Mouse (Mus musculus): ENCODE measurements around the gene Edf1.

- no peak for TF ChIP-seq MAFK (IDR thresholded peaks at IDR 0.05; ENCODE audit: insufficient replicate concordance, low read length)
- no peak for TF ChIP-seq JUND (conservative IDR thresholded peaks at IDR 0.05; ENCODE audit: low read depth, low read length)
- no peak for TF ChIP-seq RCOR1 (conservative IDR thresholded peaks at IDR 0.05; ENCODE audit: low read depth, low read length)
- TF ChIP-seq ZKSCAN1 (IDR thresholded peaks at IDR 0.05; ENCODE audit: borderline replicate concordance, low read depth, low read length) = no peak
- TF ChIP-seq RAD21 (IDR thresholded peaks at IDR 0.05; ENCODE audit: low read depth, low read length) = no peak
- no peak for TF ChIP-seq MAZ (IDR thresholded peaks at IDR 0.05; ENCODE audit: low read depth, low read length)
These were observed 29.6 kb downstream of the Edf1 start for GRCm38 (mm10) chr2:25587290-25587689.
